Mouse (Mus musculus): ENCODE measurements at regions not wholly inside any gene's neighbourhood (a gene's known extent, or its start where the extent isn't known, plus 50 kb on each side); places are given as distances from the start of the nearest gene placed in this dataset.

DNA sequence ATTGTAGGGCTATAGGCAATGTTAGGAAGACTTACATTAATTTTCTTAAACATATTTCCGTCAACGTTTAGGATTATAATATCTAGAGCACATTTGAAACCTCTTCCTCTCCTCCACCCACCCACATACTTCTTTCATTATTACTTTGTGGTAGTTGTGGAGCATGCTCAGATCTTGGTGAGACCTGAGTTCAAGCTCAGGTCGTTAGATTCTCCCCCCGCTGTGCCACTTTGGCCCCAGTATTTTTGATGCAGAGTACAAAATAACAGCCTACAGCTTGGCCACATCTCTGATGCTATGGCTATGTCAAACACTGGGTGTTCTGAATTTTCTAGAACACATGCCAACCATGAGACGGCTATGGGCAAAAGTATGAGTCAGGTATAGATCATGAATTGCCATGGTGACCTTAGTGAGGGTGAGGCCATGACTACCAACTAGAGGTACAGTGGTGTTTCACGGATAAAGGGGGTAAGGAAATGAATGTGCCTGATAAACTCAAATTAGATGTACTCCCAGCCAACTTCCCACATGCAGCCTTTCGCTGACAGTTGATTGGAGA is 68.5 kb upstream of the H2afz start:
- DNase-seq (ENCODE audit: low spot score): no peak

DNA sequence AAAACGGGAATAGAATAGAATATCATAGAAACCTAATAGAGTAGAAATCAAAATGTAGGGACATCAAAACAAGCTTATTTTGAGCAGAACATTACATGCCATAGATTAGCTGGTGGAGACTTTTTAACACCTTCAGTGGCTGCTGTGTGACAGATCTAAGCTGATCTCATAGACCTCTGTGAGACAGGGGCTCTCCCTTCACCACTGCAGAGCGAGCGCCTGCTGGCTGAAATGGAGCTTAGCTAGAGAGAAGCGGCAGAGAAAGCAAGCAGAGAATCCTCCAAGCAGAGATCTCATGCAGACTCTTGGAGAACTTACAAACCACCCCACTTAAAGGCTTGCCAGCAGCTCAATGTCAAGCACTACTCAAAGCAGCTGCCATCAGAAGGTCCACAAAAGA is 65.5 kb upstream of the H2afz start:
- DNase-seq (ENCODE audit: low spot score): no peak

DNA sequence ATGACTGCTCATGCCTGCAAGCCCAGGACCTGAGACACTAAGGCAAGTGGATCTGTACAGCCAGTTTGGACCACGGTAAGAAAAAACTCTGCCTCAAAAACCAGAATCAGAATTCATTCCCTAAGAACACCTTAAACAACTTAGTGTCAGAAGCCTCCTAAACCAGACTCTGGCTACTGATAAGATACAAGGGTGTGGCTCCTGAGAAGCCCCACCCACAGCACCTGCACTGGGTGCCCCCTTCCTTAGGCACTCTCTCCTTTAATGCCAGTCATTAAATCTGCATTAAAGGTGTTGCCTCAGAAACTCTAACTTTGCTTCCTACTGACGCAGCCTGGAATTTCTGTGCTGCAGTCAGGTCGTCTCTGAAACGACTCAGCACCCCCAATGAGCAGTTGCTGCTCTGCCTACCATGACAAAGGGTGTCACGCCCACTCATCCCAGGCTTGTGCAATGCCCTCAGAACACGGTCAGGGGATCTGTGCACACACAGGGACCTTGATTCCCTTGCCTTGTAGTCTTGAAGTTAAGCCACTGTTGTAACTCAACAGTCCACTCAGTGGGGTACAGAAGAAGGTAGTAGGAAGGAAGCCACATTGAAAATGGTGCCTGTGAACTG is 62.8 kb upstream of the H2afz start:
- DNase-seq (ENCODE audit: low spot score): no peak

DNA sequence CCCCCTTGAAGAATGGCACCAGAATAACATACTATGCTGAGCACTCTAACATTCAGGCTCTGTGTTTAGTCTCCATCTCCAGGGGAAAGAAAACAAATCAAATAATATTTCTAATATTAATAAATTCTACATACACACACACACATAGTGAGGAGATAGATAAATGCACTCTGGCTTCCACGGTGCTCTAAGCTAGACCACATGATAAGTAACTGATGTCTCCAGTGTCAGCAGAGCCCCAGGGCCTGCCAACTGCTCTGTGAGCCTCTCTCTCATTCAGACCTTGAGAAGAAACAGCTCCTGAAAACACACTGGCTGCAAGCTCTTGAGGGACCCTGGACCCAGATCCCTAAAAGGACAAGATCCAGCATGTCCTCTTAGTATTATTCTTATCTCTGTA is 56.9 kb upstream of the H2afz start:
- no peak for DNase-seq (ENCODE audit: low spot score)

DNA sequence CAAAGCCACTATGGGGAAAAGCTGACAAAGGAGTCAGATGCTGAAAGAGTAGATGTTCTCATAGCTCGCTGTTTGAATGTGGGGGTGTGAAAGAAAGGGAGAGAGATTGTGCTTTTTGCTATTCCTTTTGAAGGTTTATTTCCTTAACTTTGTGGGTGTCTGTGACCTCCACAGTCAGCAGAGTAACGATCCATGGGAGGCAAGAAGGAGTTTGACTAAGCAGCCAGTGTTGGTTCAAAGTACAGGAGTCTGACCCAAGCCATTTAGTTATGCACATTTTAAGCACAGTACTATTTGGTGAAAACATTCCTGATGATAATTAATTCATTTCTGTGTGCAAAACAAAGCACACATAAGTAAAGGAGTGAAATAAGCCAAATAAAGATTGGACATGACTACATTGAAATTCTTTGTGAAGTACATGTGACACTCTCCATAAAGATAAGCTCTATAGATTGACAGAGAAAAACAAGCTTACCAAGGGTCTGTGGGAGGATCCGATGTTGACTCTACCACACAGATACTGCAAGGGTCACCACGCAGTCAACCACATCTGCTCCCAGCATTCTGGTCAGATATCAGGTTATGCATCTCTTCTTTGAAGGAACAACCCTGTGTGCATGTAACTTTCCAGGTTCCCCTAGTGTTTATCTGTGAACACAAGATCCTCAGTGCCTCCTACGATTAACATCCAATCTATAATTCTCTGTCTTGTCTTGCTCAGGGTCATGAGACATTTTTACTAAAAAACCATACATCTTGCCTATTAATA is 56.2 kb upstream of the H2afz start:
- no peak for DNase-seq (ENCODE audit: low spot score)

DNA sequence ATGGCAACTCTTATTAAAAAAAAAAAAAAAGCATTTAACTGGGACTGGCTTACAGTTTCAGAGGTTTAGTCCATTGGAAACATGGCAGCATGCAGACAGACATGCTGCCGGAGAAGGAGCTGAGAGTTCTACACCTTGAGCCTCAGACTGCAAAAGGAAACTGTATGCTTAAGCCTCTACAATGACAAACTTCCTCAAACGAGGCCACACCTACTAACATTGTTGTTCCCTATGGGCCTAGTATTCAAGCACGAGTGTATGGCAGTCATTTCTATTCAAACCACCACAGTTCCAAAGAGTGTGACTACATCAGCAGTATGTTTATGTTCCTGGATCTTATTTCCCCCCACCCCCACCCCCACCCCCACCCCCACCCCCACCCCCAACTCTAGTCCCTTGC is 54.2 kb upstream of the H2afz start:
- no peak for DNase-seq (ENCODE audit: low spot score)
